Mouse (Mus musculus) cortical plate, adult 2 months (tissue): Measurements from ENCODE around the gene Tbc1d4.

Source experiments
- CTCF ChIP-seq: fragments of 200-500 bp; IDR thresholded peaks from 2 replicates; pipeline ENCODE4 v1.5.1; 2011; ENCODE audit warnings: mild to moderate bottlenecking, control low read depth, low read length; ENCODE audit not compliant: insufficient read depth; ENCODE audit errors: extremely low read depth
- POLR2A ChIP-seq: fragments of 200-500 bp; IDR thresholded peaks from 2 replicates; pipeline ENCODE4 v1.6.1; 2011; ENCODE audit warnings: mild to moderate bottlenecking, low read length, control low read depth; ENCODE audit not compliant: insufficient read depth; ENCODE audit errors: extremely low read depth

GRCm38 (mm10) chr14:101541141-101541540 lies 67.8 kb downstream of the Tbc1d4 start:
- TF ChIP-seq CTCF (no peak), POLR2A (no peak)
